Mouse (Mus musculus) erythroblast, embryonic 14.5 days (primary cell): Measurements from ENCODE around the gene Gclc. TPM values are rescaled to one million over a fixed set of nuclear protein-coding genes. Genes with fewer than 3 reads are reported as not detected.

Experiments used
- H3K27me3 ChIP-seq: 2 replicates; pipeline ENCODE4 v1.6.1; 2012; ENCODE audit warnings: inconsistent platforms; ENCODE audit not compliant: control insufficient read depth
- H3K36me3 ChIP-seq: 2 replicates; pipeline ENCODE4 v1.6.1; 2012; ENCODE audit warnings: mild to moderate bottlenecking, inconsistent platforms; ENCODE audit not compliant: control insufficient read depth
- H3K4me1 ChIP-seq: 2 replicates; pipeline ENCODE4 v1.6.1; 2012; ENCODE audit warnings: inconsistent platforms; ENCODE audit not compliant: control insufficient read depth
- H3K4me3 ChIP-seq: replicated peaks from 2 replicates; pipeline ENCODE3; 2012; ENCODE audit warnings: moderate library complexity, mild to moderate bottlenecking, inconsistent platforms
- H3K9me3 ChIP-seq: 2 replicates; pipeline ENCODE4 v1.6.1; 2012; ENCODE audit warnings: low read length, inconsistent platforms, mixed read lengths; ENCODE audit not compliant: control insufficient read depth
- GATA1 ChIP-seq: IDR thresholded peaks from 2 replicates; pipeline ENCODE4 v1.6.1; 2012; ENCODE audit warnings: low read length, inconsistent platforms, mixed read lengths
- TAL1 ChIP-seq: IDR thresholded peaks from 3 replicates; pipeline ENCODE4 v1.6.1; 2012; ENCODE audit warnings: low read length, inconsistent platforms, mixed read lengths
- polyA plus RNA-seq: library from polyadenylated mRNA; stranded (reverse); fragments of >175 nt; gene quantifications from 2 replicates; pipeline ENCODE4 v1.2.3, GENCODE M21; 2012

Gene Gclc
- polyA plus RNA-seq, 1 experiment = 3.6 TPM

DNA sequence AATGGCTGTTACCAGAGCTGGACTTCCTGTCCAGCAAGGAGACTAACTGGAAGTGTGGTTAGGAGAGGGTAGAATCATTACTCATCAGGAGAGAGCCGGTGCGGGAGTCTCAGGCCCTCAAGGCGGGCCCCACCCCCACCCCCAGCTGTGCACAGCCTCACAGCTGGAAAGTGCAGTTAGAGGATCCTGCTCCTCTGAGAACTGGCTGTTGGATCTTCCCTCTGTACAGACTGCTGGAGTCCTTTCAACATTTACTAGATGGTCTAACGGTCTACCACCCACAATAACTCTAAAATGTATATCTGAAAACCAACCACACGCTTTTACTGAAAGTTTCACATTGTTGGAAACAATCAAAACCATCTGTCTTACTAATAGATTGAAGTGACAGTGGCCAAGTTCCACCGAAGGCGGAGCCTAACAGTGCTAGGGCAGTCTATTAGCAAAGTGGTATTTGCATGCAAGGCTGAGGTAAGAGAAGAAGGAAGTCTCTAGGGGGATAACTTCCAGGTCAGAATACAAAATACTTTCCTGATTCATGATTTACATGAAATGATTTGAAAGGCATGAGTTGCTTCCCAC, 71.1 kb downstream of the Gclc start:
- no peak overlapping the region for H3K4me3 ChIP-seq
- H3K4me1 ChIP-seq = no peaks in the 10 kb centered on the region
- no peaks in the 10 kb centered on the region for H3K27me3 ChIP-seq
- no peaks in the 10 kb centered on the region for H3K36me3 ChIP-seq
- TF ChIP-seq GATA1 = no peak
- no peak for TF ChIP-seq TAL1
- peaks cover 2% of the 10 kb centered on the region; the same call in 1 of the 2 replicates for H3K9me3 ChIP-seq

DNA sequence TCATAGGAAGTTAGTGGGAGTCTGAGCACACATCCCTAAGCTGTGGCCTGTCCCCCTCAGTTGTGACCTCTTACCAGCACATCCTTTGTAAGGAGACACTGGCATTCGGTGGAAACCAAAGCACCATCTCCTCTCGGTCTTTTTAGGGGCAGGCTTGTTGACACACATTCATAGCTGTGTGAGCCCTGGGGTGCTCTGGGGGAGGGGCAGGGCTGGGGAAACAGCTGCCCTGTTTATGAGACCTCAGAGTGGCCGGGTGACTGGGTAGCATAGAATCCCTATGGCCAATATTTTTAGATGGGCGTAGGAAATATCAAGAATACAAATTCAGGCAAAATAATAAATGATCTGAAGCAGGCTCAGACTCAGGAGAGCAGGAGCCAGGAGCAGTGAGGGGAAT, 71.9 kb downstream of the Gclc start:
- Histone ChIP-seq H3K4me3 (no peak overlapping the region), H3K36me3 (no peaks in the 10 kb centered on the region), H3K27me3 (no peaks in the 10 kb centered on the region), H3K4me1 (no peaks in the 10 kb centered on the region), H3K9me3 (peaks cover 2% of the 10 kb centered on the region; the same call in 1 of the 2 replicates)
- TF ChIP-seq GATA1 = no peak
- TF ChIP-seq TAL1 = no peak

GRCm38 (mm10) chr9:77828531-77828965, 74.2 kb downstream of the Gclc start:
- TF ChIP-seq GATA1 = no peak
- TF ChIP-seq TAL1 = no peak
- Histone ChIP-seq H3K27me3 (no peaks in the 10 kb centered on the region), H3K9me3 (peaks cover 2% of the 10 kb centered on the region; the same call in 1 of the 2 replicates), H3K4me3 (no peak overlapping the region), H3K36me3 (no peaks in the 10 kb centered on the region), H3K4me1 (no peaks in the 10 kb centered on the region)

DNA sequence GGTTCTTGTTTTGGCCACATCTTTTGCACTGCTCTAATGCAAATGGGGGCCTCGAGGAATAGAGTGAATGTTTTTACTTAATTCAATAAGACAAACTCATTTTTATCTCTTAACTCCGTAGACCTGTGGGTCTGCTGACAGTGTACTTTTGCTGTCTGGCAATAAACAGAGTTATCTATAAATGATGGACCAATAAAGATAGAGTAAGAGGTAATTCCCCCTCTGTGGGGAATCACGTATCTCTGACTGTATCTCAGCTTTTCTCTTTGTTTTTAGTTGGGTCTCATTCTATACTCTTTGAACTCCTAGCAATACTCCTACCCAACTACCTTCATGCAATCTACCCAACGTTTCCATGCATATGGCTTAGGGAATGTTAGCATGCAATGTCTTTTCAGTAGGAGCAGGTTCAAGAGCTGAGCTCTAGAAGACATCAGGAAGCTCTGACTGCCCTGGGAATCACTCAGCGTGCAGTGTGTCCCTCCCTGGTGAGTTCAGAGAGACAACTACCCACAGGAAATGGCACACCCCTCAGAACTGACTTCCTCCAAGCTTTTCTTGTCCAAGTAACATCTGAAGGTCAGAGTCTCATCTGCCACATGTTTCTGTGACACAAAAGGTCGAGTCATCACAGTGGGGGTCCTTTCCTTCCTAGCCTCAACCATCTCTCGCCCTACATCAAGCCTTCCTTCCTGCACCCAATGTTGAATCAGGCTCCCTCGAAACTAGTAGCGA, 80.1 kb downstream of the Gclc start:
- H3K27me3 ChIP-seq = no peaks in the 10 kb centered on the region
- no peak overlapping the region for H3K4me3 ChIP-seq
- TF ChIP-seq GATA1 = no peak
- no peak for TF ChIP-seq TAL1
- peaks cover under 1% of the 10 kb centered on the region; the same call in 1 of the 2 replicates for H3K9me3 ChIP-seq
- peaks cover 2% of the 10 kb centered on the region for H3K4me1 ChIP-seq
- no peaks in the 10 kb centered on the region for H3K36me3 ChIP-seq

- TF ChIP-seq TAL1 = no peak
- TF ChIP-seq GATA1 = no peak
- Histone ChIP-seq H3K27me3 (no peaks in the 10 kb centered on the region), H3K36me3 (no peaks in the 10 kb centered on the region), H3K9me3 (no peaks in the 10 kb centered on the region), H3K4me1 (peaks cover 2% of the 10 kb centered on the region), H3K4me3 (no peak overlapping the region)
Measured at GRCm38 (mm10) chr9:77835122-77835521, 80.8 kb downstream of the Gclc start.

GRCm38 (mm10) chr9:77835756-77836155, 81.4 kb downstream of the Gclc start:
- Histone ChIP-seq H3K4me3 (no peak overlapping the region), H3K4me1 (peaks cover 2% of the 10 kb centered on the region), H3K36me3 (no peaks in the 10 kb centered on the region), H3K9me3 (no peaks in the 10 kb centered on the region), H3K27me3 (no peaks in the 10 kb centered on the region)
- TF ChIP-seq TAL1 (no peak), GATA1 (no peak)

DNA sequence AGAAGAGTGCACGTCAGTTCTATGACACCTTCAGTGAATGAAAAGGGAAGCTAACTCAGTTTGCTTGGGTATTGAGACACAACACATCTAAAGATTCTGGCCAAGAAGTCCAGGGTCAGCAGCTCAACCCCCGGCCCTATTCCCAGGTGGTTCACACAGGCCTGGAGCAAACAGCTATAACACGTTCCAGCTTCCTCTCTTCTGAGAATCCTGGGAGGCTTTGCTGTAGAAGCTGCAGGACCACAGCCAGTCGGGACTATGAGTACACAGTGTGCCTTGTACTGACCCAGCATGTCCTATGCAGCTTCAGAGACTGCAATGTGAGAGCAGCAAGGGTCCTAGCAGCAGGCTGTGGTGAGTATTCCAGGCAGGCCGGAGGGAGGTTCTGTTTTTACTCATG, 84.3 kb downstream of the Gclc start:
- H3K4me1 ChIP-seq = peaks cover 2% of the 10 kb centered on the region
- TF ChIP-seq GATA1 (no peak), TAL1 (no peak)

More for the DNA sequence above, 84.3 kb downstream of the Gclc start:
- H3K36me3 ChIP-seq = no peaks in the 10 kb centered on the region
- no peaks in the 10 kb centered on the region for H3K27me3 ChIP-seq
- H3K4me3 ChIP-seq = no peak overlapping the region
- no peaks in the 10 kb centered on the region for H3K9me3 ChIP-seq

Other genes with a start within 250 kb of the Gclc start
- gene Lrrc1, start 209.7 kb upstream of the Gclc start, polyA plus RNA-seq = 0.09 and 0.12 TPM in 2 replicates
- not detected in 2 replicates for gene Klhl31, start 118.0 kb upstream of the Gclc start, polyA plus RNA-seq
- 0.03 and 0.09 TPM in 2 replicates for gene Elovl5, start 162.8 kb downstream of the Gclc start, polyA plus RNA-seq